Mouse (Mus musculus) myocyte (in vitro differentiated cells): ENCODE measurements around the gene Zmynd8. TPM values are rescaled to one million over a fixed set of nuclear protein-coding genes. Genes with fewer than 3 reads are reported as not detected.
A peak's percentile ranks its signal among the peaks of the same experiment; 100 is the strongest.

Experiments used
- H3K27me3 ChIP-seq: one replicate; pipeline ENCODE4 v1.6.1; 2011; ENCODE audit not compliant: control insufficient read depth, insufficient read depth, insufficient read length
- H3K36me3 ChIP-seq: one replicate; pipeline ENCODE4 v1.6.1; 2011; ENCODE audit not compliant: control insufficient read depth, insufficient read depth
- H3K4me2 ChIP-seq: one replicate; pipeline ENCODE4 v1.6.1; 2011; ENCODE audit warnings: low read depth, control low read depth
- H3K4me3 ChIP-seq: one replicate; pipeline ENCODE4 v1.5.1; 2011; ENCODE audit warnings: mild to moderate bottlenecking, control low read depth, moderate library complexity
- H3K79me2 ChIP-seq: one replicate; pipeline ENCODE4 v1.6.1; 2011; ENCODE audit not compliant: control insufficient read depth, insufficient read depth
- H3ac ChIP-seq: one replicate; pipeline ENCODE4 v1.6.1; 2011; ENCODE audit not compliant: control insufficient read depth, insufficient read length
- CEBPB ChIP-seq: IDR thresholded peaks from 2 replicates; pipeline ENCODE4 v1.6.1; 2011; ENCODE audit warnings: mild to moderate bottlenecking, moderate library complexity; ENCODE audit not compliant: poor library complexity, insufficient read depth, severe bottlenecking
- E2F4 ChIP-seq: IDR thresholded peaks from one replicate; pipeline ENCODE4 v1.6.1; 2011; ENCODE audit warnings: mild to moderate bottlenecking, control low read depth, moderate library complexity; ENCODE audit not compliant: insufficient read depth
- MAX ChIP-seq: IDR thresholded peaks from one replicate; pipeline ENCODE4 v1.6.1; 2011; ENCODE audit warnings: low read depth, mild to moderate bottlenecking, control low read depth
- MYOD1 ChIP-seq, 3 experiments: IDR thresholded peaks; one replicate each; pipeline ENCODE4 v1.6.1; 2011; ENCODE audit warnings: control low read depth in 2 of 3, low read depth in 2 of 3, mild to moderate bottlenecking in 2 of 3, moderate library complexity in 1 of 3; ENCODE audit not compliant: insufficient read length in 2 of 3, control insufficient read depth in 1 of 3
- MYOG ChIP-seq, 3 experiments: IDR thresholded peaks; one replicate each; pipeline ENCODE4 v1.6.1; 2011; ENCODE audit warnings: control low read depth in 2 of 3, low read depth in 2 of 3, mild to moderate bottlenecking in 2 of 3; ENCODE audit not compliant: insufficient read length in 2 of 3, control insufficient read depth in 1 of 3, insufficient read depth in 1 of 3
- POLR2A ChIP-seq: IDR thresholded peaks from one replicate; pipeline ENCODE4 v1.6.1; 2011; ENCODE audit warnings: low read depth, mild to moderate bottlenecking, control low read depth, moderate library complexity; ENCODE audit not compliant: insufficient read length
- POLR2AphosphoS2 ChIP-seq: IDR thresholded peaks from one replicate; pipeline ENCODE4 v1.6.1; 2011; ENCODE audit warnings: low read depth, control low read depth; ENCODE audit not compliant: insufficient read length
- REST ChIP-seq: IDR thresholded peaks from one replicate; pipeline ENCODE4 v1.6.1; 2011; ENCODE audit warnings: mild to moderate bottlenecking, control low read depth, moderate library complexity; ENCODE audit not compliant: insufficient read depth, insufficient read length
- SRF ChIP-seq: IDR thresholded peaks from one replicate; pipeline ENCODE4 v1.6.1; 2011; ENCODE audit warnings: low read depth; ENCODE audit not compliant: control insufficient read depth, insufficient read length
- TCF12 ChIP-seq: IDR thresholded peaks from one replicate; pipeline ENCODE4 v1.6.1; 2011; ENCODE audit warnings: mild to moderate bottlenecking, control low read depth; ENCODE audit not compliant: poor library complexity, insufficient read depth, severe bottlenecking
- TCF3 ChIP-seq: IDR thresholded peaks from one replicate; pipeline ENCODE4 v1.6.1; 2011; ENCODE audit warnings: low read depth, control low read depth; ENCODE audit not compliant: insufficient read length
- USF1 ChIP-seq: IDR thresholded peaks from one replicate; pipeline ENCODE4 v1.6.1; 2011; ENCODE audit warnings: low read depth, mild to moderate bottlenecking, control low read depth, moderate library complexity
- polyA plus RNA-seq: library from polyadenylated mRNA; unstranded; fragments of >200 nt; fragmentation: generic; extraction: Trizol; gene quantifications from one replicate; pipeline ENCODE4 v1.2.1, GENCODE M21; 2012; ENCODE audit warnings: missing spikeins

Gene Zmynd8
- polyA plus RNA-seq, 1 experiment: 20.9 TPM

- TF ChIP-seq TCF12 (no peak), CEBPB (0 out of 2 replicates have a peak, but pooled peaks have one; percentile 19)
- H3ac ChIP-seq: no peak overlapping the region
- H3K4me3 ChIP-seq: peak overlapping the region; percentile 40
Measured at GRCm38 (mm10) chr2:165881585-165882431, 17.0 kb downstream of the Zmynd8 start.

GRCm38 (mm10) chr2:165881220-165881584 lies 17.6 kb downstream of the Zmynd8 start:
- TF ChIP-seq TCF3 (no peak), MAX (no peak), TCF12 (no peak), POLR2A (no peak), USF1 (no peak), E2F4 (no peak), CEBPB (no peak), SRF (no peak), REST (no peak), MYOG (IDR thresholded peaks at IDR 0.05; ENCODE audit: control insufficient read depth in 1 of 3, insufficient read depth in 1 of 3, insufficient read length in 2 of 3, low read depth in 2 of 3) (no peak), MYOD1 (IDR thresholded peaks at IDR 0.05; ENCODE audit: control insufficient read depth in 1 of 3, insufficient read length in 2 of 3, low read depth in 2 of 3) (no peak), POLR2AphosphoS2 (no peak)
- peaks cover 5% of the 10 kb centered on the region for H3K36me3 ChIP-seq
- no peak overlapping the region for H3K4me3 ChIP-seq

More at GRCm38 (mm10) chr2:165881585-165882431, 17.0 kb downstream of the Zmynd8 start:
- Histone ChIP-seq H3K79me2 (peaks cover 73% of the 10 kb centered on the region), H3K36me3 (peaks cover 5% of the 10 kb centered on the region), H3K4me2 (peak overlapping the region; percentile 96), H3K27me3 (no peaks in the 10 kb centered on the region)

GRCm38 (mm10) chr2:165880501-165881182 lies 18.2 kb downstream of the Zmynd8 start:
- no peak for TF ChIP-seq MYOG (IDR thresholded peaks at IDR 0.05; ENCODE audit: control insufficient read depth in 1 of 3, insufficient read depth in 1 of 3, insufficient read length in 2 of 3, low read depth in 2 of 3)
- TF ChIP-seq TCF12: no peak
- no peak for TF ChIP-seq CEBPB
- TF ChIP-seq POLR2AphosphoS2: no peak
- TF ChIP-seq MYOD1 (IDR thresholded peaks at IDR 0.05; ENCODE audit: control insufficient read depth in 1 of 3, insufficient read length in 2 of 3, low read depth in 2 of 3): no peak
- TF ChIP-seq E2F4: no peak
- TF ChIP-seq TCF3: no peak
- TF ChIP-seq POLR2A: no peak
- no peak for TF ChIP-seq USF1
- TF ChIP-seq REST: no peak
- Histone ChIP-seq H3K4me2 (no peak overlapping the region), H3K4me3 (no peak overlapping the region), H3K79me2 (peaks cover 85% of the 10 kb centered on the region), H3ac (no peak overlapping the region), H3K36me3 (peaks cover 5% of the 10 kb centered on the region), H3K27me3 (no peaks in the 10 kb centered on the region)

More at GRCm38 (mm10) chr2:165881220-165881584, 17.6 kb downstream of the Zmynd8 start:
- Histone ChIP-seq H3K27me3 (no peaks in the 10 kb centered on the region), H3K4me2 (no peak overlapping the region), H3ac (no peak overlapping the region), H3K79me2 (peaks cover 79% of the 10 kb centered on the region)

- Histone ChIP-seq H3K79me2 (peaks cover 92% of the 10 kb centered on the region), H3K4me3 (no peak overlapping the region), H3K27me3 (no peaks in the 10 kb centered on the region), H3ac (no peak overlapping the region), H3K4me2 (no peak overlapping the region), H3K36me3 (peaks cover 9% of the 10 kb centered on the region)
- TF ChIP-seq USF1 (no peak), TCF3 (no peak), MAX (no peak)
Measured at GRCm38 (mm10) chr2:165879403-165880178, 19.2 kb downstream of the Zmynd8 start.

- H3ac ChIP-seq: no peak overlapping the region
- no peaks in the 10 kb centered on the region for H3K27me3 ChIP-seq
- H3K4me3 ChIP-seq: no peak overlapping the region
- no peak overlapping the region for H3K4me2 ChIP-seq
- no peak for TF ChIP-seq TCF12
- TF ChIP-seq TCF3: no peak
- no peak for TF ChIP-seq E2F4
- TF ChIP-seq REST: no peak
- TF ChIP-seq MYOD1 (IDR thresholded peaks at IDR 0.05; ENCODE audit: control insufficient read depth in 1 of 3, insufficient read length in 2 of 3, low read depth in 2 of 3): no peak
- no peak for TF ChIP-seq POLR2AphosphoS2
- TF ChIP-seq MAX: no peak
- no peak for TF ChIP-seq SRF
- TF ChIP-seq CEBPB: no peak
- TF ChIP-seq USF1: no peak
- TF ChIP-seq POLR2A: no peak
- TF ChIP-seq MYOG (IDR thresholded peaks at IDR 0.05; ENCODE audit: control insufficient read depth in 1 of 3, insufficient read depth in 1 of 3, insufficient read length in 2 of 3, low read depth in 2 of 3): no peak
- peaks cover 9% of the 10 kb centered on the region for H3K36me3 ChIP-seq
- H3K79me2 ChIP-seq: peaks cover 90% of the 10 kb centered on the region
Measured at GRCm38 (mm10) chr2:165878907-165879361, 19.9 kb downstream of the Zmynd8 start.
